Mouse (Mus musculus): ENCODE data around the gene Tmem121.
A peak's percentile ranks its signal among the peaks of the same experiment; 100 is the strongest.
"Not testable (repeated sequence)": the region's sequence is repeated elsewhere in the genome, so short reads cannot be mapped to it uniquely, and the experiment has no call there.

Gene Tmem121

DNA sequence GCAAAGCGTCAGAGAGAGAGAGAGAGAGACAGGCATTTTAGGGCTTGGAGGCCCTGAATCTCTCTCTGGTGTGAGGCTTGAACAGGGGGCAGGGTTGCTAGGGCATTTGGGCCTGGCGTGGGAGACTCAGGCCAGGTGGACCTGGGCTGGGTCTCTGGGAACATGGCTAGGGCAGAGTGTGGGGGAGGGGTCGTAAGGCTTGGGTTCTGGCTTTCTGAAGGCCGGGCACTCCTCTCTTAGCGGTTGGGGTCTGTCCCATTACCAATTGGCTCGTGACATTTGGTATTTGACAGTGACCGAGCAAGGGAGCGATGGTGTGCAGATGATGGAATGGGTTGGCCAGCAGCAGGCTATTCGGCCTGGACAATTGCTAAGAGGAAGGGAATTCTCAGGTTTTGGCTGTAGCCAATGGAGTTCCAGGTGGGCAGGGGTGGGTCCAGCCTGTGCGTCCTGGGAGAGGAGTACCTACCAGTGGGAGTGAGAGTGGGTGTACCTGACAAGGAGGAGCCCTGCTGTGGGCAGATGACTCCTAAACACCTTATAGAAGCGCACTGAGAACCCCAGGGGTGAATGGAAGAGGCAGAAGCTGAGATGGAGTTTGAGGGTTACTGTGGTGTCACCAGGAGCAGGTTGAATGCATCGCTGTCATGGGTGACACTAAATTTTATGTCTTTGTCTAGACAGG, 738 bp downstream of the Tmem121 start:
- no peak for DNase-seq (ENCODE audit: low read depth, low spot score)

DNA sequence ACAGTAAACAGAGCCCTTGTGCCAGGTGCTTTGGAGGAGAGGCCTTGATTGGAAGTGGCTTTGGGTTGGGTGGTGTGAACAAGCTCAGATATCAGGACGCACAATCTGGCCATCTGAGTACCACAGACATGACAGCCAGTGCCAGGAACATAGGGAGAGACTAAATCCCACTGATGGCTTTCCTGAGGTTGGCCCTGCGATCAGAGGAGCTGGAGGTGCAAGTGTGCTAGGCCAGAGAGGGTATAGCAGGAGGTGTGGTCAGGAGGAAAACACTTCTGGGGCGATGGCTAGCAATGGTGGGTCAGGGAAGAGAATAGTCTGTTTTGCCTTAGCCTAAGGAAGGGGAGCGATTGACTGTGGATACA, 1.3 kb downstream of the Tmem121 start:
- no peak for DNase-seq (ENCODE audit: low read depth, low spot score)

DNA sequence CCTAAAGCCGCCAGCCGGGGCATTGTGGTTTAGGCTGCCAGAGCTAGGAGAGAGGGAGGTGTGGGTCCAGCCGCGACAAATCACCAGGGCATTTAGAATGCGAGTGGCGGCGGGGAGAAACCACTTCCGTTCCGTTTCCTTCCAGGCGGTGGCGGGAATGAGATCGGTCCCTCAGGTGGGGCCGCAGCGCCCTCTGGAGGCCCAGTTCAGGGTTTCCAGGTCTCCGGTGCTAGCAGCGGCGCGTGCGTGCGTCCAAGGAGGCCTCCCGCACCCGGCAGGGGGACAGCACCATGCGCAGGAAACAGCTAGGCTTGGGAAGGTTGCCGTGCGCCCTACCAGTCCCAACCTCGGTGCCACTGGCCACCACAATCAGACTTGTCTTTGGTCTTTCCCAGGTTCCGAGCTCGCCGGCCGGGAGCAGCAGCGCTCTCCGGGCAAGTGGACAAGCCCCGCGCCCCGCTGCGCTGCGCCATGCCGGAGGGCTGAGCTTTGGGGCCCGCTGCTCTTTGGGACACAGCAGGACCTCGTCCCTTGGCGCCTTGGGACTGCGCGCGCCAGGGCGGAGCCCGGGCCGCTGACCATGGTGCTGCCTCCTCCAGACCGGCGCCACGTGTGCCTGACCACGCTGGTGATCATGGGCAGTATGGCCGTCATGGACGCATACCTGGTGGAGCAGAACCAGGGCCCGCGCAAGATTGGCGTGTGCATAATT, 2.0 kb downstream of the Tmem121 start:
- peak; percentile 83 for DNase-seq (ENCODE audit: low read depth, low spot score)

DNA sequence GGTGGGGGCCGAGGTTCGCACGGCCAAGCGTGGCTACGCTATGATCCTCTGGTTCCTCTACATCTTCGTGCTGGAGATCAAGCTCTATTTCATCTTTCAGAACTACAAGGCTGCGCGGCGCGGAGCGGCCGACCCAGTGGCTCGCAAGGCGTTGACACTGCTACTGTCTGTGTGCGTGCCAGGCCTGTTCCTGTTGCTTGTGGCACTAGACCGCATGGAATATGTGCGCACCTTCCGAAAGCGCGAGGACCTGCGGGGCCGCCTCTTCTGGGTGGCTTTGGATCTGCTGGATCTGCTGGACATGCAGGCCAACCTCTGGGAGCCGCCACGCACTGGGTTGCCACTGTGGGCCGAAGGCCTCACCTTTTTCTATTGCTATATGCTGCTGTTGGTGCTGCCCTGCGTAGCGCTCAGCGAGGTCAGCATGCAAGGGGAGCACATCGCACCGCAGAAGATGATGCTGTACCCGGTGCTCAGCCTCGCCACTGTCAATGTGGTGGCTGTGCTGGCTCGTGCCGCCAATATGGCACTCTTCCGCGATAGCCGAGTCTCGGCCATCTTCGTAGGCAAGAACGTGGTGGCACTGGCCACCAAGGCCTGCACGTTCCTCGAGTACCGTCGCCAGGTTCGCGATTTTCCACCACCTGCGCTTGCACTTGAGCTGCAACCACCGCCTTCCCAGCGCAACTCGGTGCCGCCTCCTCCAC, 2.8 kb downstream of the Tmem121 start:
- DNase-seq (ENCODE audit: low read depth, low spot score): no peak

DNA sequence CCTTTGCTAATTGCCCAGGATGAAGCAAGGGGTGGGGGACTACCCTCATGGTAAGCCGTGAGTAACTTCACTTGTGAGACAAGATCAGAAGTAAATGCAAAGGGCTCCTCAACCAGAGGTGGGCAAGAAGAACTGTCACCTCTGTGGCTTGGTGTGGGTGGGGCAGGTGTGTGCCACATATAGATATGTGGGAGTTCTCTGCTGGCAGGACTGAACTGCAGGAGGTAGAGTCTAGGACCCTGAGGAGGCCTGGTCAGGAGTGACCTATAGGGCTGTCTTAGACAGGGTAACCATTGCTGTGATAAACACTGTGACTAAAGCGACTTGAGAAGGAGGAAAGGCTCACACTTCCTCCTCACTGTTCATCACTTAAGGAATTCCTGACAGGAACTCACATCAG, 7.7 kb downstream of the Tmem121 start:
- no peak for DNase-seq (ENCODE audit: low read depth, low spot score)

DNA sequence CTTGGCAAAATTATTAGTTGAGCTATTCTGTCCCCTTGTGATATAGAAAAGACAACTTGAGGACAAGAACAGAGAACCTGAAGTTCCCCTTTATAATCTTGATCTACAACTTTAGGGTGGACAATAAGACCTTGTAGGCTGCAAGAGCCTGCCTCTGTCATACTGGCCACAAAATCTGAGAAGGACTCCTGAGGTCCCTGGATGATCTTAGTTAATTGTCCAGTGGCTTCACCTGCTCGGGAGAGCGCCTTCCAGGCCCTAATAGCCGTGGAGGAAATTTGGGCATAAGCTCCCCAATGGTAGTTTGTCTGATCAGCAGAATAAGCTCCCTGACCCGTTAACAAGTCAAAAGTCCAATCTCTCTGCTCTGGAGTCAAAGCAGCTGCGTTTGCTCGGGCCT, 13.4 kb downstream of the Tmem121 start:
- not testable (repeated sequence) for DNase-seq (ENCODE audit: low read depth, low spot score)

DNA sequence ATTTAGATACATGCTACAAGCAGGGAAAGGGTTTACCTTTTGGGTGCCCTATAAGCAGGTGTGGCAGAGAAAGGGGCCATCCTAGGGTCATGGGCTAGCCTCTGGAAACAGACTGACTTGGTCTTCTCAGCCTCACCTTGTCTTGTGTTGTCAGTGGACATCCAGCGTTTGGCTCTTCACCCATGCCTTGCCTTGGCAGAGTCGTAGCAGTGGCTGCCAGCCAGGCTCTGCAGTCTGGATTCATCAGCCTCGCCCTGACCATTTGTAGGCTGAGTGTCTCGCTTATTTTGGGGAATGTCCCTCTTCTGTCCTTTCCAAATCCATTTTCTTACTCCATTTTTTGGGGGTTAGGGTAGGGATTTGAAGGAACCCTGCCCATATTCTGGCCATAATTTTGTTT, 15.6 kb downstream of the Tmem121 start:
- no peak for DNase-seq (ENCODE audit: low read depth, low spot score)

DNA sequence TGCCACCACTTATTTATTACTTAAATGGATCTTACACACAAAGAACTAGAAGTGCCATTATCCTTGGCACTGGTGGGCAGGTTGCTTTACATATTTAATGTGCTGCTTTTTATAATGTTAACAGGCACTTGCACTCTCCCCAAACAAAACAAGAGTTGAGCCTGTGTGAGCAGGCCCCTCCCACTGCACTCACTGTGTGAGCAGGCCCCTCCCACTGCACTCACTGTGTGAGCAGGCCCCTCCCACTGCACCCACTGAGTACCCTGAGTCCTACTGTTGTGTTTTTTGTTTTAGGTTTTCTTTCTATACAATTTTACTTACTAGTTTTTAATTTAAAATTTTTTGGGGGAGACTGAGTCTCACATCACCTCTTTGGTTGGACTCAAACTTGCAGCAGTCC, 16.3 kb downstream of the Tmem121 start:
- no peak for DNase-seq (ENCODE audit: low read depth, low spot score)

DNA sequence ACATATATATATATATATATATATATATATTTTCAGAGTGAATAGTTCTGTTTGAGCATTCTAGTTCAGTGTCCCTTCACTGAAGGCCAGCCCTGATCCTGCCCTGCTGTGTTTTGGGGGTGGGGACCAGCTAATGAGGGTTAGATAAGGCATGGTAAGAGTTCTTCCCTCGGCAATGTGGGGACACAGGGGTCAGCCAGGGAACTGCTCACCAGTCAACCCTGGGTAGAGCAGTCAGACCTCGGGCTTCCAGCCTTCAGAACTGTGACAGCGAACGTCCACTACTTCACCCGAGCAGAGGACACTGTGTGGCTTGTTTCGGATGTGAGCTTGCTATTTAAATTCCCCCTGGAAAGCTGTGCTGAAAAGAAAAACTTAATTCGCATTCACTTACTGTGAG, 17.8 kb downstream of the Tmem121 start:
- no peak for DNase-seq (ENCODE audit: low read depth, low spot score)

DNA sequence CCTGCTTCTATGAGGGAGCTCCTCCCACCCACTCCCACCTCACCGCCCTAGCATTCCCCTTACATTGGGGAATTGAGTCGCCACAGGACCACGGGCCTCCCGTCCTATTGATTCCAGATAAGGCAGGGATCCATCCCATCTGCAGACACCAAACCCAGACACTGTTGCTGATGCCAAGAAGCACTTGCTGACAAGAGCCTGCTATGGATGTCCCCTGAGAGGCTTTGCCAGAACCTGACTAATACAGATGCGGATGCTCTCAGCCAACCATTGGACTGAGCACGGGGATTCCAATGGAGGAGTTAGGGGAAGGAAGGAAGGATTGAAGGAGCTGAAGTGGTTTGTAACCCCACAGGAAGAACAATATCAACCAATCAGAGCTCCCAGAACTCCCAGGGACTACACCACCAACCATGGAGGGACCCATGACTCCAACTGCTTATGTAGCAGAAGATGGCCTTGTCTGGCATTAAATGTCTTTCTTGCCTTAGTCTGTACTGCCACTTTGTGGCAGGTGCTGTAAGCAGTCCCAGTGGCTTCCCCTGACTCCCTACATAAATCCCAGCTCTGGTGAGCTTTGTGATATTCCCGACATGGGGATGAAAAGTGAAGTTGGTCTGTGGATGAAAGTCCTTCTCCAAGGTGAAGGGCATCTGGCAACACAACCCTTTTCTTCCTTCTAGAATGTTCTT, 19.7 kb downstream of the Tmem121 start:
- DNase-seq (ENCODE audit: low read depth, low spot score): no peak

DNA sequence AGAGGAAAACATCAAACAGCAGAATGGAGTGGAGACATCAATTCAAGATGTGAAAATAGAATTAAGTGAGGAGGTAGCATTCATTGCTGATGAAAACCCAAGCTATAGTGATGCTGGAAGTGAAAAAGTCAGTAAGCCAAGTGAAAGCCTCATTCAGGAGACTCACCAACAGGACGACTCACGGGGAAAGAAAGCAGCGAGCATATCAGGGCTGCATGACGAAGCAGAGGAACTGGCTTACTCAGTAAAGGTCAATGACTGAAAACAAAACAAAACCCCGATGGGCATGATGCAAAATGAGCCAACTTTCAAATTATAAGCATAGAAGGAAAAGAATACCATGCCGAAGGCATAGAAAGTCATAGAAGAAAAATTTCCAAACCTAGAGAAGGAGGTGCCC, 22.0 kb downstream of the Tmem121 start:
- DNase-seq (ENCODE audit: low read depth, low spot score): no peak

DNA sequence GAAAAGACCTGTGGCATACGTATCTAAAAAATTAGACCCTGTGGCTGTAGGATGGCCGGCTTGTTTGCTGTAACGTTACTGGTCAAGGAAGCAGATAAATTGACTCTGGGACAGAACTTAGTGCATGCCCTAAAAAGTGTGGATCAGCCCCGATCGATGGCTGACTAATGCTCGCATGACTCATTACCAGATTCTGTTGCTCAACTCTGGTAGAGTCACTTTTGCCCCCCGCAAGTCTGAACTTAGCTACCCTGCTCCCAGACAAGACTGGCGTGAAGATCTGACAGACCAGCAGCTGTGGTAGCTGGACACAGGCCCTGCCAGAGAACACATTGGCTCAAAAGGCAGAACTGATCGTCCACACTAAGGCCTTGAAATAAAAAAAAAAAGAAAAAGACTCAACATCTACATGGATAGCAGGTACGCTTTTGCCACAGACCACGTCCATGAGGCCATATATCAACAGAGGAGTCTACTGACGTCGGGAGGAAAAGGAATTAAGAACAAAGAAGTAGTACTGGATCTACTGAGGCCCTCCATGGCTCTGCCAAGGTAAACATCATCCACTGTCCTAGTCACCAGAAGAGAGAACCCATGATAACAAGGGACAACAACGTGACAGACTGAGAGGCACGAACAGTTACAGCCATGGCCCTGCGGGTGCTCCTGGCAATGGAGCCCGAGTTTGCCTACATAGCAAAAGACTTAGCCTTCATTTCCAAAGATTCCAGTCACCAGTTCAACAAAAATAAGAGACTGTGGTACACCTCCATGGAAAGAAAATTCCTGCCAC, 25.1 kb downstream of the Tmem121 start:
- no peak for DNase-seq (ENCODE audit: low read depth, low spot score)

DNA sequence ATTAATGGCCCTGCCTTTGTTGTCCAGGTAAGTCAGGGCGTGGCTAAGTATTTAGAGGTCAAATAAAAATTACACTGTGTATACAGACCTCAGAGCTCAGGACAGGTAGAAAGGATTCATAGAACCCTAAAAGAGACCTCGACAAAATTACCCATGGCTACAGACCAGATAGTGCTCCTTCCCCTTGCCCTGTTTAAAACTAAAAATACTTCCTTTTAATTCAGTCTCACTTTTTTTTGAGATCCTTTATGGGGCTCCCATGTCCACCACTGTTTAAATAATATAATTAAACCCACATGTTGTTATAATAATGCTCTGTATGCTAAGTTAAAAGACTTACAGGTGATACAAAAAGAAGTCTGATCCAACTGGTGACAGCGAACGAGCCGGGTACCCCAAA, 26.0 kb downstream of the Tmem121 start:
- DNase-seq (ENCODE audit: low read depth, low spot score): no peak

DNA sequence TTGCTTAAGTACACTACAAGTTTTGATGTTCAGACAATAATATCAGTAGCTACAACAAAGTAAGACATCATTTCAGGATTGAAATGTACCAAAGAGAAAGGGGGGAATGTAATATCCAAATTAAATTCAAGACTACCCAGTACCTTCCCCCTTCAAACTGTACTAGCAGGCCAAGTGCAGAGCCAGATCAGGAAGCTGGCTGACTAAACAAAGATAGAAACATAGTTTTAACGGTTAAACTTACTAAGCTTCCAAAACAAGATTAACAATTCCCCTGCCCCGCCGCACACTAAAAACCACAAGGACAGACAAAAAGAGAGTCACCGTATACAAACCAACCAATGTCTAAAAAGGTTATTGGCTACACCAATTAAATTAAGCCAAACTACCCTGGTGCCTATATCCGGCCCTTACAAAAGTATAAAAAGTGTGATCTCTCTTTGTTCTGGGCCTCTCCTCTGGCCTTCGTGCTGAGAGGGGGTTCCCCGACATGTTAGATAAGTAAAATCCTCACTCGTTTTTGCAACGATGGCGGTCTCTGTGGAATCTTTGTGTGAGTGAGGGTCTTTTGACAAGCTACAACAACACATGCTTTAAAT, 26.7 kb downstream of the Tmem121 start:
- DNase-seq (ENCODE audit: low read depth, low spot score): no peak

DNA sequence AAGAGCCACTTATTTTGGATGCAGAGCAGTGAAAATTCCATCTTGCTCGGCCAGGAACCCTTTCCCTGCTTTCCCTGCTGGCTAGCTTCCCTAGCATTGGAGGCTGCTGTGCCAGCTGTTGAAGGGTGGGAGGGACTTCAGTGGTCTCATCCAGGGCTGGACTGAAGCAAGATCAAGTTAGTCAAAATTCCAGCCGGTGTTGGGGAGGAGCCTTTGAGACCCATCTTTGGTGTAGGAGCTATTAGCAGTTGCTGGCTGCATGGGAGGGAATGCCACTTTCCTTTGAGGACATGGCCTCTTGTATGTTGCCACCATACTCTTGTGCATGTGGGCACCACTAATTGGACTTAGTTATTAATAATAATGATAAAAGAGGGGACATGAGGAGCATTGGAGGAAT, 27.5 kb downstream of the Tmem121 start:
- DNase-seq (ENCODE audit: low read depth, low spot score): no peak

DNA sequence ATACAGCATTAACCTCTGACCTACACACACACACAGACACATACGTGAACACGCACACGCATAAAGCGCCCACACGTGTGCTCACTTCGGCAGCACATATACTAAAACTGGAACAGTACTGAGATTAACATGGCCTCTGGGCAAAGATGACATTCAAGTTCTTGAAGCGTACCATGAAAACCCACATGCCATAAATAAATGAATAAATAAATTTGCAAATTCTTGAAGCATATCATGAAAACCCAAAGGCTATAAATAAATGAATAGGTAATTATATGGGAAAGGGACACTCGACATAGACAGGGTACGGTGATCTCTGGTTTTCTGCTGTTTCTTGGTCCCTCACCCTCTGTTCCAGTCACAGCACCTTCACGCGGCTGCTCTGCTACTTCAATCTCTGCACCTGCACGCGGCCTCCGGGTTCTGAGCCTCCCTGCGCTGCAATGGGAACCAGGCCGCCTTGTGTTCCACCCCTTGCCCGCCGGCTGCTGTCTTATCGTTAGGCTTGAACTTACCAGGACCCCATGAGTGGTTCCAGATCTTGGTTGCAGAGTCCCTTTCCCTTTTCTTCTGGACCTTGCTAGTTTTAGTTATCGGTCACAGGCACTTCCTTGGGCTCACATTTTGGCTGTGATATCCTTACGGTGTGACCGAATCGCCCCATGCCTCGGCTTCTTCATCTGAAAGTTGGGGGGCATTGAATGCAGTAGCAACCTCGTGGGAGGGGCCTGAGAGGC, 28.5 kb downstream of the Tmem121 start:
- no peak for DNase-seq (ENCODE audit: low read depth, low spot score)

DNA sequence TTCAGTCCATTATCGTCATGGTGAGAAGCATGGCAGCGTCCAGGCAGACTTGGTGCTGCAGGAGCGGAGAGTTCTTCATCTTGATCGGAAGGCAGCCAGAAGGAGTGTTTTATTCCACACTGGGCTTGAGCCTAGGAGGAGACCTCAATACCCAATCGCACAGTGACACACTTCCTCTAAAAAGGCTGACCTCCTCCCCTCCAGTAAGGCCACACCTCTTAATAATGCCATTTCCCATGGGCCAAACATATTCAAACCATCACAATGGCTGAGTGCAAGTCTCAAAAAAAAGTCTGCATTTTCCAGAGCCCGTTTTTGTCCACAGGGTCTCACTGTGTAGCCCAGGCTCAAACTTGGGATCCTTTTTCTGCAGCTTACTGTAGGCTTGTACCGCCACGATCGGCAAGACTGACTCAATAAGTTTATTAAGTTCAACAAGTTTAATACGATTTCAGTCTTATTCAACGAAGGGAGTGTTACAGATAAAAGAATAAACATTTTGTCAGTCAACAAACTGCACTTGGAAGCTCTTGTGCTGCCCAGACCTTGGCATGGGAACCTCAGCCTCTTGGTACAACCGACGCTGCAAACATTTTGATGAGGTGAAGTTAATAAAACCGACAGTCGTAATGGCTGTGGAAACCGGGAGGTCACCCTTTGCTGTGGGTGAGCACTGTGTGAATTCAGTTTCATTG, 29.4 kb downstream of the Tmem121 start:
- no peak for DNase-seq (ENCODE audit: low read depth, low spot score)

DNA sequence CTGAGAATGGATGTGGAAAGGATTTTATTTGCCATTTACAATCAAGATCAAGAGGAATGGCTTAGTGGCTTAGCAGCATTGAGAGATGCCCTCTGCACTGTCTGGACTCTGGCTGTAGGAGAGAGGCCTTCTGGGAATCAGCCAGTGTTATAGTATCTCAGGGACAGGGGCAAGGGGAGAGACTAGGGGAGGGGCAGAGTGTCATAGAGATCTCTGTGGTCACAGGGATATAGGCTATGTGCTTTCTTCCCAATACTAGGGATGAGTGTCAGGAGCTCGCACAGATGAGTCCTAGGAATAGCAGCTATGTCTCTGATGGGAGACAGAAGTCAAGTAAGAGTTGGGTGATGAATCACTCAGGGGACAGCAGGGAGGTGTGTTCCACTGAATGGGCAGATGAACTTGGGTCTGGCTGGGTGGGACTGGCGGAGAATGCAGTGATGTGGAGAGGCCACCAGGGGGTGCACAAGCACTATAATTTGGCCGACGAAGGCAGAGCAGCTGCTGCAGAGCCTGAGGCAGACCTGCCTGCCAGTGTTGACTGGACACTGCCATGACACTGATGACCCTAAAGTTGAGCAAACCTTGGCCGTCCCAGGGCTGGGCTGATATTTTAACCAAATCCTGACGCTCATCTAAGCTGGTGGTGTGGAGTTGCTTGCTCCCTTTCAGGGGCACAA, 30.1 kb downstream of the Tmem121 start:
- peak; percentile 50 for DNase-seq (ENCODE audit: low read depth, low spot score)

Data from forelimb bud, embryonic 11.5 days (tissue).